Mouse (Mus musculus): ENCODE data around the gene Rcc2.

- TF ChIP-seq CTCF (IDR thresholded peaks at IDR 0.05; ENCODE audit: low read depth): no peak
- TF ChIP-seq EP300 (optimal IDR thresholded peaks at IDR 0.05): no peak
These were observed 47.6 kb downstream of the Rcc2 start for GRCm38 (mm10) chr4:140747978-140748377.
